Mouse (Mus musculus) testis, adult 2 months (tissue): ENCODE measurements around the gene Olfr1275.

Source experiments
- CTCF ChIP-seq: fragments of 200-500 bp; IDR thresholded peaks from 2 replicates; pipeline ENCODE4 v1.5.1; 2012; ENCODE audit warnings: low read depth, mild to moderate bottlenecking, inconsistent platforms, low read length, moderate library complexity; ENCODE audit not compliant: control insufficient read depth, insufficient read depth, insufficient replicate concordance
- POLR2A ChIP-seq: fragments of 200-500 bp; IDR thresholded peaks from 2 replicates; pipeline ENCODE4 v1.6.1; 2012; ENCODE audit warnings: low read depth, mild to moderate bottlenecking, inconsistent platforms, low read length, moderate library complexity; ENCODE audit not compliant: control insufficient read depth

GRCm38 (mm10) chr2:111182068-111182467 lies 53.0 kb downstream of the Olfr1275 start:
- TF ChIP-seq POLR2A (no peak), CTCF (no peak)
